Mouse (Mus musculus) heart, embryonic 10.5 days (tissue): Measurements from ENCODE around the gene Kank1. TPM values are rescaled to one million over a fixed set of nuclear protein-coding genes. Genes with fewer than 3 reads are reported as not detected.
A peak's percentile ranks its signal among the peaks of the same experiment; 100 is the strongest.

Experiments
- DNase-seq: peaks from one replicate; pipeline ENCODE4 v3.0.0-alpha.2; 2017; ENCODE audit warnings: low spot score
- H3K27ac ChIP-seq: fragments of 300-500 bp; sonication (generic); 2 replicates; pipeline ENCODE4 v1.5.1; 2016; ENCODE audit warnings: mild to moderate bottlenecking
- H3K27me3 ChIP-seq: fragments of 300-500 bp; sonication (generic); 2 replicates; pipeline ENCODE4 v1.6.1; 2016; ENCODE audit warnings: mild to moderate bottlenecking; ENCODE audit not compliant: poor library complexity, insufficient read depth, severe bottlenecking
- H3K36me3 ChIP-seq: fragments of 300-500 bp; sonication (generic); 2 replicates; pipeline ENCODE4 v1.6.1; 2016; ENCODE audit warnings: mild to moderate bottlenecking, moderate library complexity
- H3K4me1 ChIP-seq: fragments of 300-500 bp; sonication (generic); 2 replicates; pipeline ENCODE4 v1.6.1; 2016; ENCODE audit warnings: mild to moderate bottlenecking
- H3K4me3 ChIP-seq: fragments of 300-500 bp; sonication (generic); 2 replicates; pipeline ENCODE4 v1.5.1; 2016; ENCODE audit warnings: mild to moderate bottlenecking, moderate library complexity
- H3K9me3 ChIP-seq: fragments of 300-500 bp; sonication (generic); 2 replicates; pipeline ENCODE4 v1.6.1; 2016; ENCODE audit warnings: mild to moderate bottlenecking, moderate library complexity
- WGBS: fragments of 180-500 bp; shearing (Covaris S2); methylation state at CpG from one replicate; pipeline ENCODE4 v1.1.7; 2016; 5-methylcytosine and 5-hydroxymethylcytosine counted together
- polyA plus RNA-seq: library from polyadenylated mRNA; unstranded; fragments of >200 nt; fragmentation: Nextera tagmentation; extraction: Ambion mirVana; gene quantifications from 2 replicates; pipeline ENCODE4 v1.2.1, GENCODE M21; 2016

Gene Kank1
- polyA plus RNA-seq, 1 experiment from 2014 or later = 49.2 TPM

DNA sequence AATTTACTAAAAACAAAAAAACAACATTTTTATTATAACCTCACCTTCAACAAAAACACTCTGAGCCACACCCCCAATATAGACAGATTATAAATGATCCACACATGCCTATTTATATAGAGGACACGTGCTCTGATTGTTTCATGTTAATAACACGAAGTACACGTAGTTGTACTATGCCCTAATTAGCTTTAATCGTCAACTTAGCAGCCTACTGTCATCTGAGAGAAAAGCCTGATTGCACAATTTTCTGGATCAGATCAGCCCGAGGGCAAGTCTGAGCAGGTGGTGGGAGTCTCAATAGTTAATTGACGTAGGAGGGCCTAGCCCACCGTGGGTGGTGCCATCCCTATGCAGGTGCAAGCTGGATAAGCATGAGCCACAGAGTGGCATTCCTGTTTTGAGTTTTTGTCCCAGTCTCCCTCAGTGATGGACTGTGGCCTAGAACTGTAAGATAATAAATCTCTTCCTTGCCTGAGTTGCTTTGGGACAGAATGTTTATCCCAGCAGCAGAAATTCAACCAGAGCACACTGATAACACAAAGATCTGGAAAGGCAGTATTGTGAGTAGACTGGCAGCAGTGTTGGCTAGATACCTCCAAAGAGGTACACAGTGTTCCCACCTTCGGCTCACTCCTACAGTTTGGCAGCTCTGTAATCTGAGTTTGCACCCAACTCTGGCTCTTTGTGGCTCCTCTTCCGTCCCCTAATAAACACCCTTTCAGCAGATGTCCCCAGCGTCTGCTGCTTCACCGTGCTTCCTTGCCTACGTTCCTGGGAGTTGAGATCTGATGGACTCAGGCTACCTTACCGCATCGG lies 63.3 kb downstream of the Kank1 start:
- H3K9me3 ChIP-seq = no peaks in the 10 kb centered on the region
- no peak overlapping the region for H3K27ac ChIP-seq
- no peaks in the 10 kb centered on the region for H3K27me3 ChIP-seq
- DNase-seq = no peak
- H3K4me3 ChIP-seq = no peak overlapping the region
- no peaks in the 10 kb centered on the region for H3K36me3 ChIP-seq
- peaks cover 6% of the 10 kb centered on the region; the same call in 1 of the 2 replicates for H3K4me1 ChIP-seq
- WGBS = 85% methylated on average over 14 of the region's 14 CpGs

DNA sequence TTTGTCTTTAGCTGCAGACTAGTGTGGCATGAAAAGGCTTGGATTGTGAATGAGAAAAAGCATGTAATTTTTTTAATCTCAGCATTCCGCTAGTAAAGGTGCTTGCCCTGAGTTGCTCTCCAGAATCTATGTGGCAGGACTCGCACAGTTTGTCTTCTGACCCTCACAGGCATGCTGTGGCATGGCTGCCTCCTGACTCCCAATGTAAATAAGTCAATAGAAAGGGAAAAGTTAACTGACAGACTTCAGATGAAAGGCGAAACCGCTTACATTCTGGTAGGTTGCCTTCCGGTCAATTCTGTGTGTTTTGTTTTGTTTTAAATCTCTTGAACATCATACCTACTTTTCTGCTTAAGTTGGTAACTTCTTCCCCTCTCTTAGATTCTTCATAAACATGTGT lies 64.4 kb downstream of the Kank1 start:
- Histone ChIP-seq H3K27me3 (no peaks in the 10 kb centered on the region), H3K4me3 (no peak overlapping the region), H3K27ac (no peak overlapping the region), H3K4me1 (peaks cover 6% of the 10 kb centered on the region; the same call in 1 of the 2 replicates), H3K36me3 (no peaks in the 10 kb centered on the region), H3K9me3 (no peaks in the 10 kb centered on the region)
- no peak for DNase-seq
- WGBS = 82% methylated on average over 5 of the region's 5 CpGs

DNA sequence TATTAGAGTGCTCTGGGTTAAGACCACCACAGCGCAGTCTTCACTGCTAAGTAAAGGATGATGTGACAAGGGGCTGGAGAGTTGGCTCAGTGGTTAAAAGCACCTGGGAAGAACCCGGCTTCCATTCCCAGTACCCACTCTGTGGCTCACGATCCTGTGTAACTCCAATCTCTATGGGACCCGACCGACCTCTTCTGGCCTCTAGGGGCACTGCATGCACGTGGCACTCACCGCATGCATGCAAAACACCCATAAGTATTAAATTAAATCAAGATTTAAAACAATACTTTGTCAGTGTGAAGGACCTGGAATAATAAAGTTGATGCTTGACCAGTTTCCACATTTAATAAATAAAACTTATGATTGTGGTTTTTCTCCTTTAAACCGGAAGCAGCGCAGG lies 69.5 kb downstream of the Kank1 start:
- Histone ChIP-seq H3K36me3 (no peaks in the 10 kb centered on the region), H3K27me3 (no peaks in the 10 kb centered on the region), H3K27ac (no peak overlapping the region), H3K4me3 (no peak overlapping the region), H3K4me1 (peaks cover 38% of the 10 kb centered on the region), H3K9me3 (no peaks in the 10 kb centered on the region)
- DNase-seq = no peak
- 60% methylated on average over 9 of the region's 9 CpGs for WGBS

DNA sequence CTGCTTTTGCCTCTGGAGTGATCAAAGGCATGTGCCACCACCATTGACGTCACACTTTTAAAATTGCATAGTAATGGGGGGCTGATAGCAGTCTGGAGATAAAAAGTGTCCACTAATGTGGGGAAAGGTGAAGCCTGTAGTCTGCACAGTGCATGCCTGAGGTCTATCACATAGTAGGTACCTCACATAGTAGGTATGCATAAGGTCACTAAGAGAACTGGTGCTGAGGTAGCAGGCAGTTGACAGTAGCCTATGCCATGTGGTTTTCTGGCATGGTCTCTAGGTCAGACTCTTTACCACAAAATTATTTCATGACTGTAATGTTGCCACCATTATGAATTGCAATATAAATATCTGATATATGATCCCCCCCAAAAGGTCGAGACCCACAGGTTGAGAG lies 71.4 kb downstream of the Kank1 start:
- DNase-seq = no peak
- H3K9me3 ChIP-seq = no peaks in the 10 kb centered on the region
- peak overlapping the region; percentile 85; the same call in 1 of the 2 replicates for H3K27ac ChIP-seq
- peaks cover 57% of the 10 kb centered on the region for H3K4me1 ChIP-seq
- no peaks in the 10 kb centered on the region for H3K27me3 ChIP-seq
- 32% methylated on average over 2 of the region's 2 CpGs for WGBS
- no peaks in the 10 kb centered on the region for H3K36me3 ChIP-seq
- H3K4me3 ChIP-seq = peak overlapping the region; percentile 40; the same call in 1 of the 2 replicates

DNA sequence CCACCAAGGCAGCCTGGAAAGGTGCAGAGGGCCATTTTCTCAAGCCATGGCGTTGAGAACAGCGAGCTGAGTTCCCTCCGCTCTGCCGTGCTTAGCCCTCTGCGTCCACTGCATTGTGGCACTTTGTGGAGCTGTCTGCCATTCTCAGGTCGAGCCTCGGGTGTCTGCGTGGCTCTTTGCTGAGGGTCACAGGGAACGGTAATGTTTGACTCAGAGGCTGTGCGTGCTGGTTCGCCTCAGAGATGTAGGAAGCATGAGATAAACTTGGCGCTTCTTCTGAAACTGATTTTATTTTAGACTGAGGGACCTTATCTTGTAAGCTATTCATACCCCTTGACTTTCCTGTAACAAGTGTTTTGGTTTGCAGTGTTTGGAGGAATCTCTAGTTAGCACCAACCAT lies 72.0 kb downstream of the Kank1 start:
- no peaks in the 10 kb centered on the region for H3K36me3 ChIP-seq
- peak overlapping the region; percentile 40 for H3K4me3 ChIP-seq
- no peak for DNase-seq
- WGBS = 6% methylated on average over 12 of the region's 12 CpGs
- H3K4me1 ChIP-seq = peaks cover 62% of the 10 kb centered on the region
- no peaks in the 10 kb centered on the region for H3K9me3 ChIP-seq
- no peaks in the 10 kb centered on the region for H3K27me3 ChIP-seq
- peak overlapping the region; percentile 85 for H3K27ac ChIP-seq

DNA sequence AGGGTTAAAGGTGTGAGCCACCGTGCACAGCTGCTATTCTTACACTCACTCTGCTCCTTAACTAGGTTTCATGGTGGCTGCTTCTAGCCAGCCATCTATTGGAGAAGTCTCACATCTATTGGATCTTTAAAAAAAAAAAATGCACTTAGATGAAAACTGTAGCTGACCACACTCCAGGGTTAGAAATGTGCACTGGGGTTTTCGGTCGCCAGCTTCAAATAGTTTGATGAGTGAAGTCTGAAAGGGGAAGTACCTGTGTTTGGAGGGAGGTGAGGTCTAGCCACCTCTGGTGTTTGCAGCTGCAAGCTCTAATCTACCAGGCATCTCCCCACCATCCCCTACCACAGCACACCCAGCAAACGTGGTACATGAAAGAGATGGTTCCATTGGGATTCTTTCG lies 74.2 kb downstream of the Kank1 start:
- no peaks in the 10 kb centered on the region for H3K27me3 ChIP-seq
- no peaks in the 10 kb centered on the region for H3K36me3 ChIP-seq
- no peaks in the 10 kb centered on the region for H3K9me3 ChIP-seq
- peaks cover 77% of the 10 kb centered on the region for H3K4me1 ChIP-seq
- DNase-seq = no peak
- H3K4me3 ChIP-seq = no peak overlapping the region
- H3K27ac ChIP-seq = peak overlapping the region; percentile 77
- WGBS = 59% methylated on average over 5 of the region's 5 CpGs

DNA sequence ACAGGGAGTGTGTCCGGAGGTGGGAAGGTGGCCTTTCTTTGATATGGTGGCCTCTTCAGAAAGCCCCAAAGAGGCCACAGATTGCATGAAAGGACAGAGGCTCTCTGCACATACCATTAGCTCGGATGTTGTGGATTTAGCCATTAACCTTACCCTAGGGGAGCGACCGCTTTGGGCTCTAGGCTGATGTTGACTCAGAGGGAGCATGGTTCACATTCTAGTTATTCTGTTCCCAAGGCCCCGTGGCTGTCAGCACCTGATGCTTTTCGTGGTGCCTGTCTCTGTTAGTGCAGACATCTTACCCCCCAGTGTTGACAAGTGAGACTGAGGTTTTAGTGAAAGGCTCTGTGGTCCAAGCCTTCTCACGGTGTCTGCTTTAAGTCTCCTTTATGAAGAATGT lies 74.9 kb downstream of the Kank1 start:
- Histone ChIP-seq H3K27ac (peak overlapping the region; percentile 77), H3K4me3 (no peak overlapping the region)
- 23% methylated on average over 7 of the region's 7 CpGs for WGBS

DNA sequence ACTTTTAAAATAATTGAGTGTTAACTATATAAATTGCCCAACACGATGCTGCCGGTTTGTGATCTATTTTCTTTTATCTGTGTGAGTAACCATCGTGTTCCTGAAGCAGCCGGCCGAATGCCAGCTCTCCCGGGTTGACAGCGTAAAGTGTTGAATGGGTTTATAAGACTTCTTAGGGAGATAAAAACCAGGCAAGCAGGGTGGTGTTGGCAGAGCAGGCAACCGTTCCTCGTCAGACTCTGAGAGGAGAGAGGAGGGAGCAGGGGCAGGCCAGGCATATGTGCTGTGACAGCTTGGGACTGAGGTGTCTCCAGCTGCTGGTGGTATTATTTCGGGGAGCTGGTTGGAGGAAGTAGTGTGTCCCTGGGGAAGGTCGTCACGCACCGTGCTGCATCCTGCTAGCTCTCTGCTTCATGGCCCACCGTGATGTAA lies 78.7 kb downstream of the Kank1 start:
- no peaks in the 10 kb centered on the region for H3K27me3 ChIP-seq
- peaks cover 54% of the 10 kb centered on the region for H3K4me1 ChIP-seq
- H3K4me3 ChIP-seq = no peak overlapping the region
- WGBS = 22% methylated on average over 14 of the region's 14 CpGs
- H3K9me3 ChIP-seq = no peaks in the 10 kb centered on the region
- DNase-seq = no peak
- H3K27ac ChIP-seq = peak overlapping the region; percentile 56; the same call in 1 of the 2 replicates
- no peaks in the 10 kb centered on the region for H3K36me3 ChIP-seq

More for the DNA sequence above, 74.9 kb downstream of the Kank1 start:
- Histone ChIP-seq H3K9me3 (no peaks in the 10 kb centered on the region), H3K36me3 (no peaks in the 10 kb centered on the region), H3K4me1 (peaks cover 80% of the 10 kb centered on the region), H3K27me3 (no peaks in the 10 kb centered on the region)
- DNase-seq = no peak

DNA sequence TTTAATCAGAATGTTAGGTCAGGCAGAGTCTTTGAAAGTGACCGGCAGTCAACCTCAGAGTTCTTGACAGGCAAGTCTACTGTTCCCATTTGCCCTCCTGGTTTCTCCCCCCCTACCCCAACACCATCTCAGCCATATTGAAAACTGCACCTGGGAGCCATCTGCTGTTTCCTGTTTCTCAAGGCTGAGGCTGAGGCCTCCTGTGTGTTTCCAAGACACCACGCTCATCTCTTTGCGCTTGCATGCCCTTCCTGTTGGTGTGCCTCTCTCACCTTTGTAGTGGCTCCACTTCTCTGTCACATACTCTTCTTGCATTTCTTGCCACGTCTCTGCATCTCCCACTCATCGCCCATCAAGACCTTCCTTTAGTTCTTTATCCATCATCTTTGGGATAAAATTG lies 79.2 kb downstream of the Kank1 start:
- Histone ChIP-seq H3K27ac (no peak overlapping the region; the same call in 1 of the 2 replicates), H3K27me3 (no peaks in the 10 kb centered on the region), H3K36me3 (no peaks in the 10 kb centered on the region), H3K4me1 (peaks cover 48% of the 10 kb centered on the region), H3K9me3 (no peaks in the 10 kb centered on the region), H3K4me3 (no peak overlapping the region)
- DNase-seq = peak; percentile 70
- WGBS = 85% methylated on average over 5 of the region's 5 CpGs

DNA sequence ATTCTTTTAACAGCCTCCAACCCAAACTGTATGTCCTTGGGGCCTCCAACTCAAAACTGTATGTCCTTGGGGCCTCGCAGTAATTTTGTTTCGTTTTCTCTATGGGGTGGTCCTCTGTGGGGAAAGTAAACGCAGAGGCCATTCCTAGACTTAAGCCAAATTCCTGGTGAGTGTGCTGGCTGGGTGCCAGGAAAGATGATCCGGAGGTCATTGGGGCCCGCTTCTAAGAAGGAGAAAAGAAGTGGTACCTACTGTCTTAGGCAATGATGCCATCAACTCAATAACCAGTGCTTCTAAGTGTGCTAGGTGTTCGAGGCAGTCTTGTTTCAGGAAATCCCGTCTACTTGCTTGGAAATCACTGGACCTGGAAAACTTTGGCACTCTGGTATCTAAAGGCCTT lies 87.5 kb downstream of the Kank1 start:
- no peak for DNase-seq
- Histone ChIP-seq H3K4me1 (peaks cover 15% of the 10 kb centered on the region), H3K36me3 (no peaks in the 10 kb centered on the region), H3K27ac (no peak overlapping the region), H3K27me3 (no peaks in the 10 kb centered on the region), H3K4me3 (no peak overlapping the region), H3K9me3 (no peaks in the 10 kb centered on the region)
- WGBS = 73% methylated on average over 7 of the region's 7 CpGs

DNA sequence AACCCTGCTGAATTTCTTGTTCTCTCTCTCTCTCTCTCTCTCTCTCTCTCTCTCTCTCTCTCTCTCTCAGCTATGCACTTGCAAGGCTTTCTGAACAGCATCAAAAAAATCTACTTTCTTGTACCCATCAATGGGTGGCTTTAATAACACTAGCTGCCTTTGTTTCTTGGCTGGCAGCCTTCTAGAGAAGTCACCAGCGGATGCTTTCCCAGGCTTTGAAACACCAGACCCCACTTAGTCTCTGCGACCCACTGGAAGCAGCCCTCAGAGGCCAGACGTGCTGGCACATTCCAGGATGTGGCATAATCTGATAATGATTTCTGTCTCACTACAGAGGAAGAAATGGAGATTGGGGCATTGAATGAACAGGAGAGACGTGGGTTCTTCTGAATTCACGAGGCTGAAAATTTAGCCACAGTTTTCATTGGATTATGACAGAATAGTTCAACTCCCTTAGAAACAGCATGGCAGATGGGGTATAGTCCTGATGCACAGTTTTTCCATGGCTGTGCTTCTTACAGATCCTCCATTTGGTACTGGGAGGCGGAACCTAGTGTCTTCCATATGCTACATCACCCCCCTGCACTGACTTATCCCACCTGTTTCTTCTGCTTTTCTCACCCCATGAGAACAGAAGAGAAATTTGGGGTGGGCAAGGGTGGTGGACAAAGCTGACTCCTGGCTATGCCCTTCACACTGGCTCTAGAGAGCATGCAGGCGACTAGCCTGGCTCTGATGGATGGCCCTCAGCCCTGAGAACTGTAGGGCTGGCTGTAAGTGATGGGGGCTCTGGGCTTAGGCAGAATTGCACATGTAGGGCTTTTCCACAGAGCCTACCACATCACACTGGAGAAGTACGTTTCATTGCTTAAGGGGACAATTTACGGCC lies 88.6 kb downstream of the Kank1 start:
- Histone ChIP-seq H3K9me3 (no peaks in the 10 kb centered on the region), H3K27me3 (no peaks in the 10 kb centered on the region), H3K4me3 (no peak overlapping the region), H3K36me3 (no peaks in the 10 kb centered on the region), H3K27ac (no peak overlapping the region), H3K4me1 (peaks cover 11% of the 10 kb centered on the region)
- WGBS = 67% methylated on average over 9 of the region's 9 CpGs
- no peak for DNase-seq

DNA sequence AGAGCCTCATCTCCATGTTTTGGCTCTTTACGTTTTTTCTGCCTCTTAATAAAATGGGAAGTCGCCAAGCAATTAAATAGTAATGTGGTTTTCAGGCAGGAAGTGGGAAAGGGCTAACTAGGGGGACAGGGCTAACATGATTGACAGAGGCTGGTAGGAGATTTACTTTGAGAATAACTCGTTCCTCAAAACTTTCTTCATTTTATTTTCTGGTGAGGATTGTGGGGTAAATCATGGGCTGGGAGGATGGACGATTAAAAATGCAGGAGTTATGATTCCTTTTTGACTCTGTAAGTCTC lies 89.2 kb downstream of the Kank1 start:
- Histone ChIP-seq H3K4me1 (peaks cover 11% of the 10 kb centered on the region), H3K36me3 (no peaks in the 10 kb centered on the region), H3K4me3 (no peak overlapping the region), H3K27me3 (no peaks in the 10 kb centered on the region), H3K27ac (no peak overlapping the region), H3K9me3 (no peaks in the 10 kb centered on the region)
- WGBS = 81% methylated on average over 4 of the region's 4 CpGs
- DNase-seq = no peak

DNA sequence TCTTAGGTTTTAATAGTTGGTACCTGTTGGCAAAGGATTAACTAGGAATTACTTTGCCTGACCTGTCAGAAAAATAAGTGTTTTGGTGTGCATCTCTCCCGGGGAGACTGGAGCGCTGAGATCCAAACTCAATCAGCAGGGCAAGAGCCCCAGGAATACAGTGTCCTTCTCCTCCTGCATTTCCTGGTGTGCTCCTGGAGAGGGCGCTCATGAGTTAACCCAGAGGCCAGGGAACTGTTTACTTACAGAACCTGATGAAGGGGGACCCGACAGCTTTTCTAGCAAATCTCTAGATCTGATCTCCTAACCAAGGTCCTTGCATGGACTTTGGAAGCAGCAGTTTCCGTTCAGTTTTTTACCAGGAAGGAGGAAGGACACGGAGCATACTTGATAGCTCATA lies 90.9 kb downstream of the Kank1 start:
- no peaks in the 10 kb centered on the region for H3K9me3 ChIP-seq
- no peak for DNase-seq
- H3K27ac ChIP-seq = no peak overlapping the region
- peaks cover 11% of the 10 kb centered on the region for H3K4me1 ChIP-seq
- H3K4me3 ChIP-seq = no peak overlapping the region
- H3K27me3 ChIP-seq = no peaks in the 10 kb centered on the region
- 66% methylated on average over 6 of the region's 6 CpGs for WGBS
- no peaks in the 10 kb centered on the region for H3K36me3 ChIP-seq
